Mouse (Mus musculus): ENCODE measurements around the gene Zfp746. TPM values are rescaled to one million over a fixed set of nuclear protein-coding genes. Genes with fewer than 3 reads are reported as not detected.
"Not testable (repeated sequence)": the region's sequence is repeated elsewhere in the genome, so short reads cannot be mapped to it uniquely, and the experiment has no call there.

The Zfp746 gene
- total and polyA plus RNA-seq, 3 experiments, result 17.8 to 22.1 TPM; not detected in 1

DNA sequence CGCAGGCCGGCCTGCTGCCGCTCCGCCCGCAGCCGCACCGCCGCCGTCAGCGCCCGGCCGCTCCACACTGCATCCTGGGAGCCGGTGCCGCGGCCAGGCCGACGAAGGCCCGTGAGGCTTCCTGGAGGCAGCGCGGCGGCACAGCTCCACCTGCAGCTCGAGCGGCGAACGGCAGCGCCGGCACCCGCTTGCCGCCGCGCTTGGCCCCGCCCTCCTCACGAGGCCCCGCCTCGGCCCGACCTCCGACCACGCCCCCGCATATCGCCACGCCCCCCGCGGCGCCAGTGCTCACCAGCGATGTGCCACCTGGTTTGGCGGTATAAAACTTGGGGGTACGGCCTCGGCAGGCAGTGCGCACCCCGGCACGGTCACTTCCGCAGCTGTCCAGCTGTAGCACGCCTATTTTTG, at the start of gene Zfp746 (continued):
- TF ChIP-seq EP300 (IDR thresholded peaks at IDR 0.05; ENCODE audit: low read depth in 1 of 2, low read length in 2 of 2) (no peak), ELF1 (IDR thresholded peaks at IDR 0.05; ENCODE audit: low read depth, low read length) (no peak), ZC3H11A (IDR thresholded peaks at IDR 0.05; ENCODE audit: low read depth, low read length) (peak; percentile 53)

DNA sequence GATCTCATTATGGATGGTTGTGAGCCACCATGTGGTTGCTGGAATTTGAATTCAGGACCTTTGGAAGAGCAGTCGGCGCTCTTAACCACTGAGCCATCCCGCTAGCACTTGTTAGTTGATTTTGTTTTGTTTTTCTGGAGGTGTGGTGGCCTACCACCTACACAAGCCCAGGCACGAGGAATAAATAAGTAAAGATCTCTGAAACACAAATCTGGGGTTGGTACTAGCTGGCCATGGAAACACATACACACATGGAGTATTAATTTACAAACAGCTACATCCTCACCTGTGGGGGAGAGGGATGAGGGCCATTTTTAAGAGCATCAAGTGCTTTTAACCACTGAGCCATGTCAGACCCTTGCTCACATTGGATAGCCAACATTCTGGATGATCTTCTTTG, 34.7 kb upstream of the Zfp746 start:
- not testable (repeated sequence) for H3K36me3 ChIP-seq (ENCODE audit: control insufficient read depth in 1 of 2, insufficient read depth in 2 of 2, low read length in 2 of 2); H3K27me3 ChIP-seq (ENCODE audit: control insufficient read depth in 1 of 2, insufficient read depth in 2 of 2, low read length in 2 of 2); H3K4me1 ChIP-seq (ENCODE audit: control insufficient read depth in 1 of 2, insufficient read depth in 2 of 2, low read length in 2 of 2); H3K9ac ChIP-seq (ENCODE audit: control insufficient read depth, low read depth, low read length, poor library complexity, severe bottlenecking); H3K4me3 ChIP-seq (ENCODE audit: control insufficient read depth in 1 of 2, insufficient read depth in 1 of 2, low read depth in 2 of 2, low read length in 2 of 2); H3K27ac ChIP-seq (ENCODE audit: control insufficient read depth, low read depth, low read length); H3K79me2 ChIP-seq (ENCODE audit: control insufficient read depth, insufficient read depth, low read length, poor library complexity); H3K9me3 ChIP-seq (replicated peaks; ENCODE audit: insufficient read depth, low read length)
- peak; percentile 90 for DNase-seq (ENCODE audit: low read depth, low spot score)

DNA sequence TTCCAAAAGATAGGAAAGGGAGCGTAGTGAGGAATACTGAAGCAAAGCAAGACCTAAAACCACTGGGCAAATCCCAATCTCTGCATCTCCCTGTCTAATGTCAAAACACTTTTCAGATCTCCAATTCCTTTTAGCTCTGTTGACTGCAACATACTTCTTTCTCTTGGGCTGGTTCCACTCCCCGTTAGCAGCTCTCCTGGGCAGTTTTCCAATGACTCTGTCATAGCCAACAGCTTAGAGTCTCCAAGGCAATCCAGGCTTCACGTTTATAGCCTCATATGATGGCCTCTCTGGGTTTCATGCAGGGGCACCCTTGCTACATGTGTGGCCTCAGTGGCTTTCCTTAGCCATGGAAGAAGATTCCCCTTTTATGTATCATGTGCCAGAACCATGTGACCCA, 29.6 kb upstream of the Zfp746 start:
- H3K79me2 ChIP-seq (ENCODE audit: control insufficient read depth, insufficient read depth, low read length, poor library complexity), result no peaks in the 10 kb centered on the region
- no peak for TF ChIP-seq UBTF (IDR thresholded peaks at IDR 0.05; ENCODE audit: borderline replicate concordance, insufficient read depth, low read depth, low read length)
- TF ChIP-seq USF2 (IDR thresholded peaks at IDR 0.05; ENCODE audit: borderline replicate concordance in 1 of 2, insufficient read depth in 1 of 2, low read depth in 1 of 2, low read length in 2 of 2), result no peak
- TF ChIP-seq MAX (IDR thresholded peaks at IDR 0.05; ENCODE audit: low read length), result no peak
- TF ChIP-seq MAFK (IDR thresholded peaks at IDR 0.05; ENCODE audit: borderline replicate concordance, low read depth, low read length), result no peak
- TF ChIP-seq KAT2A (conservative IDR thresholded peaks at IDR 0.05; ENCODE audit: low read depth, low read length), result no peak
- no peak for TF ChIP-seq ELF1 (IDR thresholded peaks at IDR 0.05; ENCODE audit: low read depth, low read length)
- TF ChIP-seq JUND (IDR thresholded peaks at IDR 0.05; ENCODE audit: low read depth, low read length), result no peak
- no peak for TF ChIP-seq NRF1 (IDR thresholded peaks at IDR 0.05; ENCODE audit: insufficient read depth, low read depth, low read length, poor library complexity, severe bottlenecking)
- TF ChIP-seq MXI1 (IDR thresholded peaks at IDR 0.05; ENCODE audit: low read depth, low read length), result no peak
- no peak for TF ChIP-seq CHD1 (IDR thresholded peaks at IDR 0.05; ENCODE audit: low read depth, low read length)
- TF ChIP-seq POLR2AphosphoS2 (IDR thresholded peaks at IDR 0.05; ENCODE audit: low read length), result no peak
- no peak for TF ChIP-seq MEF2A (IDR thresholded peaks at IDR 0.05; ENCODE audit: extremely low read depth, insufficient replicate concordance, low read depth, low read length, poor library complexity, severe bottlenecking)
- no peak for TF ChIP-seq SIN3A (IDR thresholded peaks at IDR 0.05; ENCODE audit: low read length)
- TF ChIP-seq CHD2 (IDR thresholded peaks at IDR 0.05; ENCODE audit: low read length), result no peak
- no peak for TF ChIP-seq EP300 (IDR thresholded peaks at IDR 0.05; ENCODE audit: low read depth in 1 of 2, low read length in 2 of 2)
- no peak for TF ChIP-seq TBP (IDR thresholded peaks at IDR 0.05; ENCODE audit: low read depth, low read length)
- no peak for TF ChIP-seq TCF12 (IDR thresholded peaks at IDR 0.05; ENCODE audit: low read depth, low read length)
- no peak for TF ChIP-seq USF1 (IDR thresholded peaks at IDR 0.05; ENCODE audit: low read depth, low read length)
- TF ChIP-seq RCOR1 (IDR thresholded peaks at IDR 0.05; ENCODE audit: low read depth, low read length), result no peak
- no peak for TF ChIP-seq GABPA (IDR thresholded peaks at IDR 0.05; ENCODE audit: low read depth, low read length)

More for the DNA sequence above, 29.6 kb upstream of the Zfp746 start:
- no peak overlapping the region for H3K4me3 ChIP-seq (ENCODE audit: control insufficient read depth in 1 of 2, insufficient read depth in 1 of 2, low read depth in 2 of 2, low read length in 2 of 2)
- no peak for DNase-seq (ENCODE audit: low read depth, low spot score)
- H3K9me3 ChIP-seq (replicated peaks; ENCODE audit: insufficient read depth, low read length), result no peaks in the 10 kb centered on the region
- no peak overlapping the region for H3K27ac ChIP-seq (ENCODE audit: control insufficient read depth, low read depth, low read length)
- H3K4me1 ChIP-seq (ENCODE audit: control insufficient read depth in 1 of 2, insufficient read depth in 2 of 2, low read length in 2 of 2), result no peaks in the 10 kb centered on the region
- H3K9ac ChIP-seq (ENCODE audit: control insufficient read depth, low read depth, low read length, poor library complexity, severe bottlenecking), result no peak overlapping the region
- H3K27me3 ChIP-seq (ENCODE audit: control insufficient read depth in 1 of 2, insufficient read depth in 2 of 2, low read length in 2 of 2), result no peaks in the 10 kb centered on the region
- H3K36me3 ChIP-seq (ENCODE audit: control insufficient read depth in 1 of 2, insufficient read depth in 2 of 2, low read length in 2 of 2), result no peaks in the 10 kb centered on the region

All from MEL (cell line).